Mouse (Mus musculus): ENCODE results near the gene Aftph.
"Not testable (repeated sequence)": the region's sequence is repeated elsewhere in the genome, so short reads cannot be mapped to it uniquely, and the experiment has no call there.

Gene Aftph

DNA sequence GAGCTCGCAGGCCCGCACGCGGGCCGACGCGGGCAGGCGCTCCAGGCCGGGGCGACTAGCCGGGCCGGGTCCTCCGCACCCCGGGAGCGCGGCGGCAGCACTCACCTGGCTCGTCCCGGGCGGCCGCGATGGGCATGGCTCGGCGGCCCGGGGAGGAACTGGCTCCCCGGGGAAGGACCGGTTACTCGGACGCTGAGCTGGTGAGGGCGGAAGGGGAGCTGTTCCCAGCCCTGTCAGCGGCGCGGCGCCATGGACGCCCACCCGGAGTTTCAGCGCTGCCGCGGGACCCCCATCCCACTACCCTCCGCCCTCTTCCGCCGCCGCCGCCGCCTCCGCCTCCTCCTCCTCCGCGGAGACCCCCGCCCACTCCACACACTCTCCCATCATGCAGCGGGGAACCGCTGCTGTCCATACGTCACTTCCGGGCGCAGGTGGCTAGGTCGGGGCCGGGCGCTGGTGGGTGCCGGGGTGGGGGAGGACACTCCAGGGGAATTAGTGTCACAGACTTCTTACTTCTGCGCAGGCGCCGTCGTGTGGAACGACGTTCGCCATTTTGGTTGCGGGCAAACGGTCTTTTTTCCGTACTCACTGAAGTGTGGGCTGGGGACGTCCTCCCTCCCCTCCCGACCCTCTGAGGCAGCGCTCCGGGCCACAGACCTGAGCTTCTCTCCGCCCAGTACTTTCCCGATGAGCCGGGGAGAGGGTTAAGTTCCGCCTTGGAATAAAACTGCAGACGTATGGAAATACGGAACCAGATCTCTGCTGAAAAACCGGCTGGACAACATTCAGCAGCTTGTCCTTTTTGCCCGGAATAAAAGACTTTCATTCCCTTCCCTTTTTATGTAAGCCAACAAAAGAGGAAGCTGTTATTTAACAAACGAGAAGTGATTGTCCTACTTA, at the start of gene Aftph:
Gene Aftph, minus strand, starts transcription at position 389 of the 900 bp plus-strand sequence.
- DNase-seq (ENCODE audit: low read depth): peak; percentile 99

DNA sequence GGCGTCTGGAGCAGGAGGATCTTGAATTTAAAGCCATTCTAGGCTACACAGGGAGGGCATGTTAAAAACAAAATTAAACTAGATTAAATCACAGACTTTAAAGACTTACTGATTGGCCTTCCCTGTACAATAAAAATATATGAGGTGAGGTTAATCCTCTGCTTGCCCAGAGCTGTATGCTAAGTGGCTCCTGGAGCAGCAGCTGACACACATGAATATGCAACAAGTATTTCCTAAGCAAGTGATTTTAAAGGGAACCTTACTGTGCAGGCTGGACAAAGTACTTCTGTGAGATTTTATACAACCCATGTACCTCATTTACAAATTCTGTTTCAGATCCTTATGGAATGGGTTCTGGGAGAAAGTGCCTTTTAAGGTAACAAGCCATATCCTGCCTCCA, 47.6 kb upstream of the Aftph start:
- no peak for DNase-seq (ENCODE audit: low read depth)

DNA sequence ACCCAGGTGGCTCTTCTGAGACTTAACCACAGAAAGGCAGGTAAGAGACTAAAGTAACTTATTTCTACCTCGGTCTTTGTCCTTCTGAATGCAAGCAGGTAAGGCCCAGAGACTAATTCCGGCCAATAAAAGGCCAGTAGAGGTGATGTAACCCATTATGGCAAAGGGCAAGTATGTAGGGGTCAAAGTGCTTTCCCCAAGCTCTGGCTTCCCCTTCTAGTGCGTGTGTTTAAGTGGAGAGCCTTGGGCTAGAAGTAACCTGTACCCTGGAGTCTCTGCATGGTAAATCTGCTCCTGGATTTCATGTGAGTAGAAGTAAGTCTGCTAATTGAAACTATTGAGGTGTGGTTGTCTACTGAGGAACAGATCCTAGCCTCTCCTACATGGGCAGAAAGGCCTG, 46.7 kb upstream of the Aftph start:
- DNase-seq (ENCODE audit: low read depth): no peak

- no peak for DNase-seq (ENCODE audit: low read depth)
These were observed 44.8 kb upstream of the Aftph start for GRCm38 (mm10) chr11:20786191-20786590.

- no peak for DNase-seq (ENCODE audit: low read depth)
These were observed 43.8 kb upstream of the Aftph start for GRCm38 (mm10) chr11:20785186-20785585.

DNA sequence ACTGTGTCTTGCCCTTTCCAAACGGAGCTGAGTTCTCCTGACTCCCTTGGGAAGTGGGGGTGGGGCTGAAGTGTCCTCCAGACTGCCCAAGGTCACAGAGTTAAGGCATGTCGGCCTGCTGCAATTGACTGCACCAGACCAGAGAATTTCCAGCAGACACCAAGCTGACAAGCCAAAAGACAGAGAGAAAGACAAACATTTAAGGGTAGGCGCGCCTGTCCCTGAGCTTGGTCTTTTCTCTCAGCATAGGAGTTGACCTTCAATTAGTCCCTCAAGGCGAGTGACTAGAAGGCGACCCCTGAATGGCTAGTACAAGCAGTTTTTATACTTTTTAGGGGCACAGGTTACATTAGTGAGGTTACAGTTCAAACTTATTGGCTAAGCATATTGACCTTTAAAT, 43.4 kb upstream of the Aftph start:
- no peak for DNase-seq (ENCODE audit: low read depth)

DNA sequence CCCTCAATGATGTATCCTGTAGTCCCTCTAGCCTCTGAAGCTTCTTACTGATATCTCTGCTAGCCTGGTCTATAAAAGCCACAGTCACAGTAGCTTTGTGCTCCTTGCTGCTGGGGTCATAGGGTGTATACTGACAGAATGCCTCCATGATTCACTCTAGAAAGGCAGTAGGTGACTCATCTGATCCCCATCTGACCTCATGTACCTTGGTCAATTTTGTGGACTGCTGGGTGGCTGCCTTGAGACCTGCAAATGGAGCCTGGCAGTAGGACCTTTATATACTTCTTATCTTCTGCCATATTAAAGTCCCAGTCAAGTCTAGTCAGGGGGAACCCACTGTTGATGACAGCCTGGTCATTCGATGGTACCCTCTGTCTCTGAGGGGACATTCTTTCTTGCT, 42.1 kb upstream of the Aftph start:
- DNase-seq (ENCODE audit: low read depth): no peak

DNA sequence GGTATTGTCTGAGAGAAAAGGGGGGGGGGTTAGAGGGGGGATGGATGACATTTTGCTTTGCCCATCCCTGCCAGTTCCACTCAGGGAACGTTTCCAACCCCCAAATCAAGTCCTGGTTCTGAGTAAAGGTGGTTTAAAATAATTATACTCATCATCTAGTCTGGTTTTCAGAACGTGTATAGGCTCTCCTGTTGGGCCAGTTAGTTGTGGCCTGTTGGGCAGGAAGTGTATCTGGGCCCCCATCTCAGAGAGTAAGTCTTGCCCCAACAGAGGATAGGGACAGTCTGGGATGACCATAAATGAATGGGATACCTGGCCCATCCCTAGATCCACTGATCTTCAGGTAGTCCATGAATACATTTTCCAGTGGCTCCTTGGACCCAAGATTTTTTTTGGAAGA, 41.2 kb upstream of the Aftph start:
- no peak for DNase-seq (ENCODE audit: low read depth)

GRCm38 (mm10) chr11:20780312-20780711, 38.9 kb upstream of the Aftph start:
- DNase-seq (ENCODE audit: low read depth): no peak

GRCm38 (mm10) chr11:20778861-20779563, 37.6 kb upstream of the Aftph start:
- DNase-seq (ENCODE audit: low read depth): no peak

DNA sequence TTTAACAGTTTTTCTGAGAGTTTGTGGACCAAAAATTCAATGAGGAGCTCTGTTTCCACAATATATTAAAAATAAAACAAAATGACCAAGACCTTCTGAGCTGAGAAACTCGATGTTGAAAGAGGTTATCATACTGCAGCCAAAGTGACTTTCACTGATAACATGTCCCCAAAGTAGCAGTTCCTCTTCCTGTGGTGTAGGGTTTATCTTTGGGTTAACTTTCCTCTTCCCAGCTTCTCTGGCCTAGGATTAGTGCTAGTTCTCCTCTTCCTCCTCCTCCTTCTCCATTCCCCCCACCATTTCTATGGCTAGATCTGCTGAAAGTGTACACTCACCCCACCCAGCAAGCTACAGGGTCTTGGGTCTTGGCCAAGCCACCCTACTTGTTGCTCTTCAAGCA, 36.9 kb upstream of the Aftph start:
- DNase-seq (ENCODE audit: low read depth): no peak

GRCm38 (mm10) chr11:20776668-20777067, 35.3 kb upstream of the Aftph start:
- DNase-seq (ENCODE audit: low read depth): no peak

DNA sequence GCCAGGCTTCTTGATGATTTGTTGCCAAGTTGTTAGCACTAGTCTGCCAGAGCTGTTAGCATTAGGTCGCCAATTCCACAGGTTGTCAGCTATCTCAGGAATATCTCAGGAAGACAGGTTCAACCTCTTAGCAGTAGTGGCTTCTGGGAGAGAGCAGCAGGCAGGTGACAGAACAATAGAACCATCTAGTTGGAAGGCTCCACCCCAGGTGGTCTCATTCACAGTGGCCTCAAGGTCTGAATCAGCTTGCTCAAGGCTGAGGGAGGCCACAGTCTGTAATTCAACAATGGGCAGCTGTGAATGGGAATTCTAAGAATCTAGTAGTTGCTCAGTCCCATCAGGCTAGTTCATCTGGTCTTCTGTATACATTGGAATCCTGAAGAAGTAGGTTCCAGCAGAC, 31.3 kb upstream of the Aftph start:
- DNase-seq (ENCODE audit: low read depth): no peak

DNA sequence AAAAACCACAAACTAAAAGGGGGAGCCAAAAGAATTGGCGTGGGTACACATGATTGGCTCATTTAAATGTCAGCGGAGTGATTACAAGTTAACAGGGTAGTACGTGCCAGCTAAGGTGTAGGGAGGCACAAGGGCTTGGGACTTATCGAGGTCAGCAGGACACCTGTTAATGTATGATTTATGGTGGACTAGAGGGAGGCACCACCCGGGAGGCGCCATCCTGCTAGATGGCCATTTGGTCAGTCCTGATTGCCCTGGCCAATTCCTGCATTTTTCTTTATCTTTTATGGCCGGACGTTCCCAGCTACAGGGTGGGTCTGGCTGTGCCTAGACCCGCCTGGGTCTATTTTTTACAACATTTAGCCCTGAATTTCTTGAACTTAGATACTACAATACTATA, 30.4 kb upstream of the Aftph start:
- not testable (repeated sequence) for DNase-seq (ENCODE audit: low read depth)

- DNase-seq (ENCODE audit: low read depth): not testable (repeated sequence)
These were observed 20.6 kb upstream of the Aftph start for GRCm38 (mm10) chr11:20761984-20762383.

- no peak for DNase-seq (ENCODE audit: low read depth)
These were observed 9.2 kb upstream of the Aftph start for GRCm38 (mm10) chr11:20750573-20750972.

- peak; percentile 71 for DNase-seq (ENCODE audit: low read depth)
These were observed 2.0 kb upstream of the Aftph start for GRCm38 (mm10) chr11:20743353-20743752.

DNA sequence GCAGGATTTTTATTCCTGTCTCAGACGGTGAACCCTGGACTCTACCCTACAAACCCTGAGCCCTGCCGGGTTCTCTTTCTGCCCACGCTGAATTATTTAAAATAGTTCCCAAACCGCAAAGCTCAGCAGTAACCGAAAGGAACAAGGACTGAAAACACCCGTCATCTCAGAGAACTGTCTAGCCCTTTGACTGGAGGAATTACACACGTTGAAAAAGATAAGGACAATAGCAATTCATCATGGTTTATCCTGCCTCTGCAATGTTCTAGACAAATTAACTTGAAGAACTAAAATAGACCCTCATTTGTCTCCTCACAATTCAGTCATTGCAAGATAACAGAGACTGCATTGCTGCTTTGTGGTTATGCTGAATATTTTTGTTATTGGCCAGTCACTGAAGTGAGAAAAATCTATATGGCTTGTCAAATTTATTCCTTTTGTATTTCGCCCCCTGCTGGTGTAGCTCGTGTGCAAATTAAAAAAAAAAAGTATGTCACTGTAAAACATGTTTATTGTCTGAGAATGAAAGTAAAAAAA, 1.0 kb upstream of the Aftph start:
- DNase-seq (ENCODE audit: low read depth): peak; percentile 96

DNA sequence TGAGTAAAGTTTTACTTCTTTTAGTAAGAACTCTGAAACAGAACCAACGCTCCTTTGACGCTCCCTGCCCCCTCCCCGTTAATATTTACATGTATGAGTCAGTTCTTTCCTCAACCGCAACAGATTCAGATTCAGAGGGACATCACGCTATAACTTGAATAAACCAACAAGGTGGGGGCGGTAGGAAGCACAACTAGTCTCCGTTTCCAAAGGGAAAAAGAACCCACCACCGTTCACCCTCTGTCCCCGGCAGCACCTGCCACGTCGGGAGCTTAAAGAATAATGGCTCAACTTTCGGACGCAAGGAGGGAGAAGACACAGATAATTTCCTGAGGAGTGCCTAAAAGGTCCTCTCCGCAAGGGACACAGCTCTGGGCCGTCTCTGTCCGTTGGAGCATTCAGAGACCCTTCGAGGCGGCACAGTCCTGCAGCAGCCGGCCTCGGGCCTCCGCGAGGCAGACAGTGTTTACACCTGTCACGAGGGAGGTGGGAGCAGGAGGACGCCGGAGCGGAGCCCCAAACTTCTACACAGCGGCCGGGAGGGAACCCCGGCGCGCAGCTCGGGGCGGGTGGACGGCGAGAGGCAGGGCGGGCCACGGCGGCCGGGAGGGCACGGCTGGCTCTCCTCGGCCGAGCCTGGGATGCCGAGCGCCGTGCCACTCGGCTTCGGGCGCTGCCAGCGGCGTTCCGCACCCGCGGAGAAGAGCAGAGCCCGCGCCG, 748 bp downstream of the Aftph start:
- DNase-seq (ENCODE audit: low read depth): peak; percentile 81

DNA sequence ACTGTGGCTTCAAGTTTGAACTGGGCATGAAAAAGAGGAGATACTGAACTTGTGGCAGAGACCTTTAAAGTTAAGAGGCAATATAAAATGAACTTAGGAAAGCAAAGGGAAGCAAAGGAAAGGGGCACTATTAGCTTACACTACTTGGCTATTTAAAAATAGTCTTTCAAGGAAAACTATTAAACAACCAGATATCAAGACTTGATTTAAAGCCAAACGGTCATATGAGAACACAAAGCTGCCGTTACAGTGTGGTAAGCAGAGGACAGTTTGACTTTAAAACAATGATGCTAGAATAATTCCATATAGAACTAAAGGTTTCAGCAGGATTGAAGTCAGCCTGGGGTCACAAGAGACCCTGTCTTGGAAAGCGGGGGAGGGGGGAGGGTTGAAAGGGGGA, 7.3 kb downstream of the Aftph start:
- no peak for DNase-seq (ENCODE audit: low read depth)

GRCm38 (mm10) chr11:20733486-20734030, 7.8 kb downstream of the Aftph start:
- DNase-seq (ENCODE audit: low read depth): no peak

DNA sequence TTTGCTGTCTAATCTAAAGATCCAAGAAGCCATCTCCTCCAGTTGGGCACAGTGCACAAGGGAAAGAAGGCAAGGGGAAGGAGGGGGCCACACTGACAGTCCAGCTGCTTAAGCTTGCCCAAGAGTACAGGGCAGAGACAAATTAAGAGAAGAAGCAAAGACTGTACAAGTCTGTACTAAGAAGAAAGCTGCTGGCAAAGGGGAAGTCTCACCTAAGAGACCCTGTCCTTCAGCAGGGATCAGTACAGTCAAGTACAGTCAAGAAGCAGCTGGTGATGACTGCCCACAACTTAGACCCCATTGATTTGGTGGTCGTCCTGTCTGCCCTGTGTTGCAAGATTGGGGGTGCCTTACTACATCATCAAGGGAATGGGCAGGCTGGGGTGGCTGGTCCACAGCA, 12.0 kb downstream of the Aftph start:
- DNase-seq (ENCODE audit: low read depth): no peak

All from induced T-regulatory cell, adult 2 months (primary cell).